Mouse (Mus musculus) thymus, adult 18-20 months (tissue): ENCODE results near the gene Rab27a.

ENCODE experiments used
- DNase-seq, 2 experiments: peaks; one replicate each; pipeline ENCODE4 v3.0.0; 2022; ENCODE audit warnings: mixed read lengths in 2 of 2

Gene Rab27a

DNA sequence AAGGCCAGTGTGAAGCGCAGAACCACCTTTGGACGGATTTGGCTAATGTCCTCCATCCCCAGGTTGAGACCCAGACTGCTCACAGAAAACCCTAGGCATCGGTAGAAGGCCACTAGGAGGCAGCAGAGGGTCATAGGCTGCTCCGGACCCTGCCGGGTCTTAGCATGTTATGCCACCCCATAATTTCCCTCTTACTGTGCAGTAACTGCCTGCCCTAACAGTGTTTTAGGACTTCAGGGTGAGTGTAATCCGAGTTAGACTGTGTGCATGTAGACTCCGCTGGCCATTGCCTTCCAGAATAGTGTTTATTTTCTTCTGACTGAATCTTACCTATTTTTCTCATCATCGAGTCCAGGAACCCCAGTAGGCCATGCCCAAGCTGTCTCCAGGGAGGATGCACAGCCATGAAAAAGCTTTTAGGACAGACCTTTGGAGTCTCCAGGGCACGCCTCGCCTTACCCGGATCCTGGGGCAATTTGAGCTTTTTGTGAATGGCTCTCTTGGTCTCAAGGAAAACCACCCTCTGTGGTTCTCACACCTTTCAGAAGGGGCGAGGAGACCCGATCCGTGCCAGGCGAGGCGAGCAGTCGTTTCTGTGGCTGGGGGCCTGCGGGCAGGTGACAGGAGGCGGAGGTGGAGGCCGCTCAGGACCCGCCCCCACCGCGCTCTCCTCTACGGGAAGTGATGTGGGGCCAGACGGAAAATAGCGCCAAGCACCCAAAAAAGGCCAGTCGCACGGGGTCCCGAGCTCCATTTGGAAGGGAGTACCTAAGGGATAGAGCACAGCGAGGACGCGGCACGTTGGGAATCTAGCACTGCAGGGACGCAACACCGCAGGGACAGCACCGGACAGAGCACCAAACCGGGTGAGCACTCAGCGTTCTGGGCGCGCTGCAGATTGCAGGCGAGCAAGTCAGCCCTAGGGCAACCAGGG, at the start of gene Rab27a:
Gene Rab27a, plus strand, starts transcription at position 709 of the 934 bp plus-strand sequence.
- DNase-seq: peak; percentile 70 to 79

DNA sequence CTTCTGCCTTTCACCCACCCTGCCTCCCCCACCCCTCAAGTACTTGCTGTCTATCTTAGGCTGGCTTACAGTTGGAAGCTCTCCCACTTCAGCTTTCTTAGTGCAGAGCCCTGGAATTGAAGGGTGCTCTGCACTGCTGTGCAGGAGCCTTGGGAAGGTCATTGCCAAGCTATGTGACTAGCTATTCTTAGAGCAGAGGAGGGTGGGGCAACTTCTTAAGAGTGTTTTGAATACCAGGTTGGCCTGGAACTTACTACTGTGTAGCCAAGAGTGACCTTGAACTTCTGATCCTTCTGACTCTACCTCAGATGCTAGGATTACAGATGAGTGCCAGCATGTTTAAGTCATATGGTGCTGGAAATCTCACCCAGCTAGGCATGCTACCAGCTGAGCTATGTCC, 48.5 kb upstream of the Rab27a start:
- no peak for DNase-seq

GRCm38 (mm10) chr9:72996806-72997205, 47.8 kb upstream of the Rab27a start:
- DNase-seq: no peak

DNA sequence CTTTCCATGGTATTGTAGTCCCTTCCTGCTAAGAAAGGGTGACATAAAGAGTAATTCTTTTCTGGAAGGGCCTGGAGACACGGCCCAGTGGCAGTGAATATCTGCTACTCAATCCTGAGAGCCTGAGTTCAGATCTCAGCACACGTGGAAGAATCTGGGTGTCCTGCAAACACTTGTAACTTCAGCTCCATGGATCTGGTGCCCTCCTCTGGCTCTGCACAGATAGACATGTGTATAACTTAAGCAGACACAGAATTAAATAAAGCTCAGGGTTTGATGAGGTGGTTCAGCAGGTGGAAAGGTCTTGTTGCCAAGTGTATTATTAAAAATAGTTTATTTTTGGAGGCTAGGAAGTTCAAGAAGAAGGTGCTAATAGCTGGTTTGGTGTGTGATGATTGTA, 44.2 kb upstream of the Rab27a start:
- DNase-seq: no peak

DNA sequence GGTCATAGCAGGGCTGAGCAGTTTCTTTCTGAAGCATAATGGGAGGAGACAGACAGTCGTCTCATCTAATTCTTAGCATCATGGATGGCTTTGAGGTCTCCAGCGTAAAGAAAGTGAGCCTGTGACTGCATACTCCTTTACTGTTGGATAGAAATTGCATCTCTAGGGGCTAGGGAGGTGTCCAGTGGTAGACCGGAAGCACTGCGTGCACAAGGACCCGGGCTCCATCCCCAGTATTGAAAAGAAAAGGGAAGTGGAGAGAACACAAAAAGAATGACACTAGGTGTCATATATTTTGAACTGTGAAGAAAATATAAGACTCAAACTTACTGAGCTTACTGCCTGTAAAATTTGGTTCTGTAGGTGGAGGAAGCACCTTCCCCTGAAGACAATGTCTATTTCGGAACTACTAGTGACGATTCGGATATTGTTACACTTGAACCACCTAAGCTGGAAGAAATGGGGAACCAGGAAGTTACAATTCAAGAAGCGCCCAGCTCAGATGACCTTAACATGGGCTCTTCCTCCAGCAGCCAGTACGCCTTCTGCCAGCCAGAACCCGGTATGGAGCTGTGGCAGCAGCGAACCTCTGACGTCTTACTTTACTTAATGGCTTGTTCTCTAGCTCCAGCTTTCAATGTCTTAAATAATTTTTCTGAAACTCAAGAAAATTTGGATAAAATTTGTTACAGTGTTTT, 43.2 kb upstream of the Rab27a start:
- no peak for DNase-seq

- DNase-seq: no peak
Observed at GRCm38 (mm10) chr9:73002177-73002576, 42.5 kb upstream of the Rab27a start.

- DNase-seq: no peak
Observed at GRCm38 (mm10) chr9:73004076-73004475, 40.6 kb upstream of the Rab27a start.

- no peak for DNase-seq
Observed at GRCm38 (mm10) chr9:73005106-73005505, 39.5 kb upstream of the Rab27a start.

DNA sequence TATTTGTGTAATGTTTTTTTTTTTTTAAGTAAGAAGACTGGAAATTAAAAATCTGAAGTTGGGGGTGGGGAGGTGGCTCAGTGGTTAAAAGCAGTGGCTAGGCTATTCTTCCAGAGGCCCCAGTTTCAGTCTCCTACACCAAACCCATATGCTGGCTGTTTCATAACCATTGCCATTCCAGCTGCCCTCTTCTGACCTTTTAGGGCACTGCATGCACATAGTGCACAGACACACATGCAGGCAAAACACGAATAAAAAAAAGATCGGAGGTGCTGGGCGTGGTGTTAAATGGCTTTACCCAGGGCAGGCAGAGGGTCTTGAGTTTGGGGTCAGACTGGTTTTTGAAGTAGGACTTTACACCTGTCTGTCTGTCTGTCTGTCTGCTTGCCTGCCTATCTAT, 38.5 kb upstream of the Rab27a start:
- DNase-seq: no peak

DNA sequence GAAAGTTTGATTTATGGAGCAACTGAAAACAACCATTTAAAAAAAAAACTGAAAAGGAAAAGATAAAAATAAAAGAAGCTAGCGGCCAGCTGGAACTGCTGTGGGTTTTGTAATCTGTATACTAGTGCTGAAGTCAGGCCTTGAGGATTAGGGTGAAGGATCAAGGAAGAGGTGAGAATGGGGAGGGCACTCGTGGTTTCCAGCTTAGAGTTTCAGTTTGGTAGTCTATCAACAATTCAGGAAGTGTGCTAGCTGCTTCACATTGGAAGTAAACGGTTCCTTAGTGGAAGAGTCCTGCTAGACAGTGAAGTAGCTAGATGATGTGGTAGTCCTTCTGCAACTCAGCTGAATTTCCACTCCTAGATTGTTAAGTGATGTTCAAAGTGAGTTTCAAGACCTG, 36.3 kb upstream of the Rab27a start:
- no peak for DNase-seq

- DNase-seq: no peak
Observed at GRCm38 (mm10) chr9:73012629-73013028, 32.0 kb upstream of the Rab27a start.

DNA sequence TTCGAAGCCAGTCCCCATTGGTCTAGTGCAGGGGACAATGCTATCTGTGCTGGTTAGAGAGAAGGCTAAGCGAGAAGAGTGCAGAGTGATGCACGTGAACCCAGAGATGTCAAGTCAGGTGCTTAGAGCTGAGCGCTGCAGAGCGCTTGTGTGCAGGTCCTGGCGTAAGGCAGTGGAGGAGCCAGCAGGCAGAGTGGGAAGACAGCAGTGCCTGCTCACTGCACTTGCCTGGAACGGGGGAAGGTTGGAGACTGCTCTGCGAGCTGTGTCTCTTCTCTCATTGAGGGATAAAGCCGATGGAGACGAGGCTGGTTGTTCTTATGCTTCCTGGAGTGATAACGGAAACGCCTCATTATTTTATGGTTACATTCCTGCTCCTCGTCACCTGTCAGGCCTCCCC, 29.9 kb upstream of the Rab27a start:
- no peak for DNase-seq

- DNase-seq: no peak
Observed at GRCm38 (mm10) chr9:73019841-73020240, 24.8 kb upstream of the Rab27a start.

GRCm38 (mm10) chr9:73020566-73021097, 24.0 kb upstream of the Rab27a start:
- no peak for DNase-seq

DNA sequence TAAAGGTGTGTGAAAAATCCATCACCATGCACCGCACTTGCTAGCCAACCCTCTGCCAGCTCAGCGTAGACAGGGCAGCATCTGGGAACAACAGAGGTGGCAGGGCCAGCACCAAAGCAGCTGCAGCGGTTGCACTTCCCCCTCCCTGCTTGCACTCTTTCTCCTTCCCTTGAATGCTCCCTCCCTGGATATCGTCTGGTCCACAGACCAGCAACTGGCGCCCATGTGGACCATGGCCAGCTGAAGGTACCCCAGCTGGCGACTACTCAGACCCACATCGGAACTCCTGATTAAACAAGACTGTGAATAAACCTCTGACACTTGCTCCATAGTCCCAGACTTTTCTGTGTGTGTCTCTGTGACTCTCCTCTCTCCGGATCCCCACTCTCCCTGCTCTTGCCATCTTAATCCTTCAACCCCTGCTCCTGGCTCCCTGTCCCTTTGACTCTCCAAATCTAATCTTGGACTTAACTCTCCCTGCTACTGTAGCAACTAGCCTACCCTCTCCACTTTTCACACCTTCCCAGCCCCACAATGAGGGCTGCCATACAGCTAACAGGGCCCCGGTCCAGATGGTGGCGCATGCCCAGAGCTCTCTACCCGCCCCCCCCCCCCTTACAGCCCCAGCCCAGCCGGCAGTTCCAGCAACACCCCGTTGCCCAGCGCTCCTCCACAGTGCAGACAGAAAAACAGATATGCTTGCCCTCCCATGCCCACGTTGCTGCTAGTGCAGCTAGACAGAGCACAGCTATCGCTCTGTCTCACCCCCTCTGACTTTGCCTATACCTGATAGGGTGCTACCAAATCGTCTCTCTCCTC, 18.6 kb upstream of the Rab27a start:
- DNase-seq: no peak

- no peak for DNase-seq
Observed at GRCm38 (mm10) chr9:73030443-73030842, 14.2 kb upstream of the Rab27a start.

DNA sequence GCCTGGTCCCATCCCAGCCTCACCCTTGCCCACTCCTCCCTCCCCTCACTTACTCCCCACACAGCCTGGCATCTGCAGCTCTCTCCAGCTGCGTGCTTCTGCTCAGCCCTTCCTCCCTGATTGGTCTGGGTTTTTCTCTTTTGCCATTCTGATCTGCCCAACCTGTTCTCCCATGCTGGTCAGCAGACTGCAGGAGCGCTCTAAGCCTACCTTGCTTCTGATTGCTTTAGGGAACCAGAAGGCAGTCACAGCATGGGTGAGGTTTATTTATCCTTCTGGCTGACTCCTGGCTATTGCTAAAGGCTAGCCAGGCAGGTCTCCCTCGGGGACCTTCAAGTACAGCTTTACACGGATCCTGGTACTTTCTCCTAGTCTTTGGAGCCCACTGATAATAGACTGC, 13.2 kb upstream of the Rab27a start:
- no peak for DNase-seq

DNA sequence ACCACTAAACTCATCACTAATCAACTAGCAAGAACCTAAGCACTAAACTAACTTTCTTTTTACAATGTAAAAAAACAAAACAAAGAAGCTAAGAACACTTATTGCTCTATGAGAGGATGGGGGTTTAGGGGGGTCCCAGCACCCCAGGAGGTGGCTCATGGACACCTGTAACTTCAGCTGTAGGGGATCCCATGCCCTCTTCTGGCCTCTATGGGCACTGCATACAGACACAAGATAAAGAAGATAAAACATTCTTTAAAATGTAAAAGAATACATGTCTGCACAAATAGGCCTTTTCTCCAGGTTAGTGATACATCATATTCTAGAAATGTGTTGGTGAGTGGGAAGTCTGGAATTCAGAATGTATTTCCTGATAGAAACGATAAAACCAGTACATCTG, 11.2 kb upstream of the Rab27a start:
- DNase-seq: no peak

- peak; percentile 86 to 87 for DNase-seq
Observed at GRCm38 (mm10) chr9:73039222-73039945, 5.3 kb upstream of the Rab27a start.

DNA sequence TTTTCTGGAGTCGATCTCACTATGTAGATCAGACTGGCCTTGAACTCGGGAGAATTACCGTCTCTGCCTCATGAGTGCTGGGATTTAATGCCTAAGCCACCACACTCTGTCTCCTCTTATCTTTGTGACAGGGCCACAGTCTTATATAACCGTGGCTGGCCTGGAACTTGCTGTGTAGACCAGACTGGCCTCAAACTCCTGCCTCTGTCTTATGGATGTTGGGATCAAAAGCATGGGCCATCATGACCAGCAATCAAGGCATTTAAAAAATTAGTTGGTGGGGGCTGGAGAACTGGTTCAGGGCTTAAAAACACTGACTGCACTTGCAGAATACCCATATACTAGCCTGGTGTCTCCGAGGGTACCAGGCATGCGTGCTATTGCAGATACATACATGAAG, 4.6 kb upstream of the Rab27a start, which contains the start of gene Pigb:
Gene Pigb, minus strand, starts transcription at position 299 of the 400 bp plus-strand sequence.
- DNase-seq: no peak

- DNase-seq: peak in 1 of 2 experiments; percentile 10
Observed at GRCm38 (mm10) chr9:73045204-73045603, 550 bp downstream of the Rab27a start.

DNA sequence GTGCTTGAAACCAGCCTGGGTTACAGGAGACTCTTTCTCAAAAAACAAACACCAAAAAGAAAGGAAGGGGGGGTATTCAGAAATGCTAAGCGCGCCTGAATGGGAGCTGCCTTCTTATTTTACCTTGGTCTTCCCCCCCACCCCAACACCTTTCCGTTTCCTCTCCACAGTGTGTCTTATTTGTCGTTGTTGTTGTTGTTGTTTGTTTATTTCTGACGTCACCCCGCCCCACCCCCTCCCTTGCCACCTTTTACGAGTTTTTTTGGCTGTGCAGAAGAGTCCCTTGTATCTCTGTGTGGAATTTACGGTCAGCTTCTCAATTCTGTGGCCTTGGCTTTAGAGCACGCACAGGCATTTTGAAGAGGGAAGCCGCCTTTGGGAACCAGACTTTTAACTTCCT, 1.1 kb downstream of the Rab27a start:
- DNase-seq: no peak
